Mouse (Mus musculus): ENCODE measurements around the gene Ang2.

- TF ChIP-seq GATA1 (IDR thresholded peaks at IDR 0.05; ENCODE audit: borderline replicate concordance, low read length) (no peak), CTCF (IDR thresholded peaks at IDR 0.05; ENCODE audit: low read depth, low read length) (no peak), TAL1 (conservative IDR thresholded peaks at IDR 0.05; ENCODE audit: low read depth, low read length) (no peak), GATA2 (IDR thresholded peaks at IDR 0.05; ENCODE audit: borderline replicate concordance, low read depth, low read length) (no peak), POLR2AphosphoS5 (IDR thresholded peaks at IDR 0.05; ENCODE audit: insufficient replicate concordance, low read depth, low read length) (no peak)
Observed at GRCm38 (mm10) chr14:51145521-51145920, 53.4 kb downstream of the Ang2 start.

Data from G1E (cell line).